In genomic region chr16:20794721-20795120, GRCm38 (mm10) we compare ENCODE assay signal across 19 mouse cellular contexts.
"Had no signal": no experiment of that assay in that cellular context is flagged by ENCODE, and none has a peak within 500 bp of the region (broad histone marks: within the 10 kb centered on the region; RNA-seq: fewer than 3 reads in every experiment).

No protein-coding gene starts in this region.

- H3K9ac ChIP-seq: kidney, embryonic 15.5 days; limb, embryonic 13.5 days; liver, embryonic 12.5 days; liver, embryonic 15.5 days; lung, embryonic 15.5 days had no signal

- H3K4me3 ChIP-seq: kidney, embryonic 15.5 days; limb, embryonic 10.5 days; limb, embryonic 13.5 days; liver, embryonic 12.5 days; liver, embryonic 15.5 days; lung, embryonic 15.5 days had no signal

- H3K4me2 ChIP-seq: kidney, embryonic 15.5 days; limb, embryonic 13.5 days; liver, embryonic 12.5 days; liver, embryonic 15.5 days; lung, embryonic 15.5 days; midbrain, embryonic 11.5 days had no signal

- H3K4me1 ChIP-seq: kidney, embryonic 15.5 days; liver, embryonic 12.5 days; liver, embryonic 15.5 days; lung, embryonic 15.5 days had no signal

- H3K27me3 ChIP-seq: kidney, embryonic 15.5 days; limb, embryonic 13.5 days; liver, embryonic 12.5 days; liver, embryonic 15.5 days; lung, embryonic 15.5 days had no signal

- H3K9me3 ChIP-seq: kidney, embryonic 15.5 days; limb, embryonic 10.5 days; limb, embryonic 13.5 days; liver, embryonic 12.5 days; liver, embryonic 15.5 days; lung, embryonic 15.5 days had no signal

- DNase-seq: kidney, adult 11 months; kidney, adult 8-10 months; kidney, postnatal 10 days; kidney, postnatal 4 days; liver; lung, adult 18-20 months; lung, postnatal 10 days; lung, postnatal 36 days; midbrain, embryonic 14.5 days; thymus, adult 18-20 months; thymus, postnatal 14 days had no signal

- ATAC-seq: liver, embryonic 12.5 days had no signal

- H3K27ac ChIP-seq: kidney, embryonic 15.5 days; limb, embryonic 10.5 days; limb, embryonic 13.5 days; liver, embryonic 12.5 days; liver, embryonic 15.5 days; lung, embryonic 15.5 days; stomach, postnatal 0 days had no signal

- H3K36me3 ChIP-seq: kidney, embryonic 15.5 days; limb, embryonic 10.5 days; limb, embryonic 13.5 days; liver, embryonic 12.5 days; liver, embryonic 15.5 days; lung, embryonic 15.5 days had no signal
